Mouse (Mus musculus) intestine, postnatal 0 days (tissue): ENCODE measurements around the gene Wdfy3. TPM values are rescaled to one million over a fixed set of nuclear protein-coding genes. Genes with fewer than 3 reads are reported as not detected.
"Not testable (repeated sequence)": the region's sequence is repeated elsewhere in the genome, so short reads cannot be mapped to it uniquely, and the experiment has no call there.

Source experiments
- ATAC-seq: fragments of 200-750 bp; cut with Nextera tagmentation; 2 replicates; pipeline ENCODE4 v1.8.0; 2017; ENCODE audit warnings: mild to moderate bottlenecking, moderate TSS enrichment, moderate library complexity
- H3K27ac ChIP-seq: fragments of 300-500 bp; sonication (generic); 2 replicates; pipeline ENCODE4 v1.5.1; 2014; ENCODE audit warnings: mild to moderate bottlenecking, low read depth, low read length, moderate library complexity
- H3K27me3 ChIP-seq: fragments of 300-500 bp; sonication (generic); replicated peaks from 2 replicates; pipeline ENCODE4 v1.6.1; 2014; ENCODE audit warnings: low read length, mixed read lengths; ENCODE audit not compliant: control insufficient read depth, insufficient read depth
- H3K36me3 ChIP-seq: fragments of 300-500 bp; sonication (generic); 2 replicates; pipeline ENCODE4 v1.6.1; 2014; ENCODE audit warnings: mild to moderate bottlenecking, moderate library complexity; ENCODE audit not compliant: control insufficient read depth, insufficient read depth
- H3K4me1 ChIP-seq: fragments of 300-500 bp; sonication (generic); replicated peaks from 2 replicates; pipeline ENCODE4 v1.6.1; 2014; ENCODE audit warnings: antibody characterized with exemption, low read length, mixed read lengths; ENCODE audit not compliant: control insufficient read depth, insufficient read depth
- H3K4me2 ChIP-seq: fragments of 300-500 bp; sonication (generic); replicated peaks from 2 replicates; pipeline ENCODE4 v1.6.1; 2014; ENCODE audit warnings: low read depth, mild to moderate bottlenecking, moderate library complexity
- H3K4me3 ChIP-seq: fragments of 300-500 bp; sonication (generic); 2 replicates; pipeline ENCODE4 v1.5.1; 2014; ENCODE audit warnings: low read depth, low read length
- H3K9ac ChIP-seq: fragments of 300-500 bp; sonication (generic); 2 replicates; pipeline ENCODE4 v1.6.1; 2014; ENCODE audit warnings: mild to moderate bottlenecking, low read depth, low read length
- H3K9me3 ChIP-seq: fragments of 300-500 bp; sonication (generic); 2 replicates; pipeline ENCODE4 v1.6.1; 2016; ENCODE audit warnings: mixed run types; ENCODE audit not compliant: control insufficient read depth
- CTCF ChIP-seq: sonication (generic); IDR thresholded peaks from 2 replicates; pipeline ENCODE4 v1.5.1; 2016; ENCODE audit warnings: low read depth, mild to moderate bottlenecking, control low read depth, antibody characterized with exemption, moderate library complexity
- WGBS: fragments of 180-500 bp; shearing (Covaris S2); extraction: QIAGEN DNeasy Blood & Tissue Kit; methylation state at CpG from one replicate; pipeline ENCODE4 v1.1.7; 2014; 5-methylcytosine and 5-hydroxymethylcytosine counted together
- polyA plus RNA-seq: library from polyadenylated mRNA; unstranded; fragments of >200 nt; fragmentation: Nextera tagmentation; extraction: Ambion mirVana; gene quantifications from 2 replicates; pipeline ENCODE4 v1.2.1, GENCODE M21; 2015

Wdfy3 gene
- 7.0 and 7.8 TPM in 2 replicates for polyA plus RNA-seq

DNA sequence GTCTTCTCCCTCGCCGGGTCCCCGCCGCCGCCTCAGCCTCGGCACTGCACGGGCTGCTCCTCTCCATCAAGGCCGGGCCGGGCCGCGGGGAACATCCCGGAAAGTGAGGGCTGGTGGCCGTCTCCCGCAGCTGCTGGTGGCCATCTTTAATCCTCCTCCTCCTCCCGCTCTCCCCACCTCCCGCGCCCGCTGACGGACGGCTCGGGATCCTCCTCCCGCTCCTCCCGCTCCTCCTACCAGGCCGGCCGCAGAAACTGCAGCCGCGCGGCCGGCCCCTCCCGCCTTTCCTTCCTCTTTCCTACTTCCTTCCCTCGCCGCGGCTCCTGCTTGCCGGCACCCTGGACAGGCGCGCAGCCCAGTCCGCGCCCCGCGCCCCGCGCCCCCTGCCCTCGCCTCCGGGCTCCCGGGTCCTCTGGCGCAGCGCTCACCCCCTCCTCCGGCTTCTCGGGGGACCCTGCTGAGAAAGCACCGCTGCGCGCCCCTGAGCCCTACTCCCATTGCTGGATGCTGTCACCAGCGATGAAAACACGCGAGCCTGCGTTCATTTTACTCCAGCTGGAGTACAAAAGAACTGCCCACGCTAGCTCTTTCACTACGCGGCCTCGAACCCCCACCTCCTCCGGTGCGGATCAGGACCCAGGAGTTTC is at the start of gene Wdfy3:
Gene Wdfy3 (minus strand): TSS at position 155 of the 647 bp plus-strand sequence.
- H3K9ac ChIP-seq, result peak within 1 kb of the TSS; percentile 95
- peak; percentile 39 for TF ChIP-seq CTCF

DNA sequence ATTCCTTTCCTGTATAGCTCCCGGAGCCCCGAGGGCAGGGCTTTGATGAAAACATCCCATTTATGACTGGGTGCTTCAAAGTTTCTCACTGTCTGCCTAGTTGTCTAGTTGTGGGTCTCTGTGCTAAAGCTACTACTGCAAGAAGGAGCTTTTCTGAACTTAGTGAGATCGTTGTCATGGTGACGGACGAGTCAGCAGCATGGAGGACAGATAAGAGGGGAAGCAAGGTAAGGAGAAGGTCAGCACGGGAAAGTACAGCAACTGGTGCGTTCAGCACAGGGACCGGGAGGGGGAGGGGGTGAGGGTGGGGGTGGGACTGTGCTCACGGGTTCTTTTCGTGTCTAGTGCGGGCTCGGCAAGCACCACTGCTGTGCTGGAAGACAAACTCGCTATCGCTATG is 43.3 kb upstream of the Wdfy3 start:
- Histone ChIP-seq H3K4me3 (no peak overlapping the region), H3K36me3 (no peaks in the 10 kb centered on the region), H3K9me3 (no peaks in the 10 kb centered on the region), H3K27me3 (no peaks in the 10 kb centered on the region), H3K9ac (no peak overlapping the region), H3K4me1 (no peaks in the 10 kb centered on the region), H3K4me2 (no peak overlapping the region; the same call in 1 of the 2 replicates), H3K27ac (no peak overlapping the region)
- TF ChIP-seq CTCF, result no peak
- no peak for ATAC-seq
- 27% methylated on average over 14 of the region's 14 CpGs for WGBS

More for the DNA sequence above, at the start of gene Wdfy3:
- Histone ChIP-seq H3K27ac (peak within 1 kb of the TSS; percentile 81), H3K4me1 (no peaks in the 10 kb centered on the region), H3K9me3 (no peaks in the 10 kb centered on the region), H3K4me2 (peak within 1 kb of the TSS; percentile 88), H3K4me3 (peak within 1 kb of the TSS; percentile 99), H3K36me3 (no peaks in the 10 kb centered on the region), H3K27me3 (no peaks in the 10 kb centered on the region)
- peak; percentile 95 for ATAC-seq
- under 1% methylated on average over 46 of the region's 62 CpGs for WGBS

DNA sequence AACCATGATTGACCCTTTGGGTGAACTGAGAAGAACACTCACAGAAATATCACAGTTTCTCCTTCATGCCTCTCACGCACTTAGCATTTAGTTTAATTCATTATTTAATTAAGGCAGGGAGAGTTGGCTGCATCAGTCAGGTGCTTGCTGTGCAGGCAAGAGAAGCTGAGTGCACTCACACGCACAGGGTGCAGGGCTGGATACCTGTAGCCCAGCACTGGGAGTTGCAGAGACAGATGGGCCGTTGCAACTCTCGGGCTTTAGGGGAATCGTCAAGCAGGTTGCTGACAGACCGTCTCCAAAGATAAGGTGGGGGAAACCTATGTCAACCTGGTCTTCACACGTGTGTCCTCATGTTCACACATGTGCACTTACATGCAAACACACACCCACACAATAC is 42.3 kb upstream of the Wdfy3 start:
- Histone ChIP-seq H3K36me3 (no peaks in the 10 kb centered on the region), H3K27me3 (no peaks in the 10 kb centered on the region), H3K4me2 (no peak overlapping the region), H3K27ac (no peak overlapping the region), H3K4me3 (no peak overlapping the region), H3K4me1 (no peaks in the 10 kb centered on the region), H3K9me3 (no peaks in the 10 kb centered on the region), H3K9ac (no peak overlapping the region)
- ATAC-seq, result no peak
- 79% methylated on average over 7 of the region's 7 CpGs for WGBS
- no peak for TF ChIP-seq CTCF

DNA sequence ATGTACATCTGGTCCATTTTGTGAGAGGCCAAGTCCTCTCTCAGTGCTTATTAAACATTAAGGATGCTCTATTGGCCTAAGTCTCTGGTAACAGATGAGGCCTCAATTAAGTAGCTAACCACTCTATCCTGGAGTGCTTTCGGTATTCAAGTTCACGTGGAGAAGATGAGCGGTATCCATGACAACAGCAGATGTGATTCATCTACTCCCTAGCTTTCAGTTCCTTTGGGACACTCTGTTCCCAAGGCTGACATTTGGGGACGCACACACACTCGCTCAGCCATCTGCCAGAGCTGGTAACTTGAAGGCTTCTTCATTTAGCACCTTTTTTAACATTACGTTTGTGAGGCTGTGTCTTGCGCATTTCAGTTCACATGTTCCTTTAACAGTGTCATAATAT is 40.3 kb upstream of the Wdfy3 start:
- whole genome bisulfite sequencing, result 80% methylated on average over 7 of the region's 7 CpGs
- no peak overlapping the region for H3K27ac ChIP-seq
- H3K27me3 ChIP-seq, result no peaks in the 10 kb centered on the region
- no peaks in the 10 kb centered on the region for H3K4me1 ChIP-seq
- no peak overlapping the region for H3K4me2 ChIP-seq
- no peak overlapping the region for H3K9ac ChIP-seq
- no peaks in the 10 kb centered on the region for H3K9me3 ChIP-seq
- no peak for TF ChIP-seq CTCF
- H3K36me3 ChIP-seq, result no peaks in the 10 kb centered on the region
- H3K4me3 ChIP-seq, result no peak overlapping the region
- ATAC-seq, result no peak

DNA sequence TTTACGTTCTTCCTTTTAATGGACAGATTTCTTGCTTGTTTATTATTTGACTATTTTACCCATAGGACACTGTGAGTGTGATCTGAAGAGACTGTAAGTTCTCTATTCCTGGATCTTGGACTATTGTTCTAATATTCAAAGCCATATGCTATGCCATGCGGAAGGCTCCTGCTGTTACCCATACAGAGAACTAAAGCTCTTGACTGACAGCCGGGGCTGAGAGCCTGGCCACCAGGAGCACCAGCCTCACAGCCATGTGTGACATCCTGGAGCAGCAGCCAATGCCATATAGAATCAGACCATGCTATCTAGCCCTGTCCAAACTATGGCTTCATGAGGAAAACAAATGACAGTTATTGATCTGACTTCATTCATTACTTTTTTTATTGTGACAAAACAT is 36.2 kb upstream of the Wdfy3 start:
- Histone ChIP-seq H3K27me3 (no peaks in the 10 kb centered on the region), H3K4me2 (no peak overlapping the region), H3K36me3 (no peaks in the 10 kb centered on the region), H3K4me3 (no peak overlapping the region), H3K27ac (no peak overlapping the region), H3K9me3 (no peaks in the 10 kb centered on the region), H3K9ac (no peak overlapping the region), H3K4me1 (no peaks in the 10 kb centered on the region)
- no peak for ATAC-seq
- TF ChIP-seq CTCF, result no peak
- 80% methylated on average over 3 of the region's 3 CpGs for WGBS

DNA sequence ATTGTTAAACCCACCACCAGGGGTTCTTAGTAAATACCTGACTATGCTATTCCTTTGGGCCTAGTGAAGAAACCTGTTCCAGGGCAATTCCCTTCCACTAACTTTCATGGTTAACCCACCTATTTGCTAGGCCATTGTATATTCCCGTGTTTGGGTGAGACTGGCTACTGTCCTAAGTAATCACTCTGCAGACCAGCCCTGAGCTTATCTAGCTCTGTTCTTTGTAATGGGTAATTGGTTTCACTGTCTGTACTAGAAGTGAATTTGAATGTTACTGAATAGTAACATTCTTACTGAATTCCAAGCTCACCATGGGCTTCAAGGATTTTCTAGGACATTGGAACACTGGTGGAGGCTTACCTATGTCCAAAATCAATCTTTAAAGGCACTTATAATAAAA is 32.1 kb upstream of the Wdfy3 start:
- H3K4me2 ChIP-seq, H3K9me3 ChIP-seq, H3K9ac ChIP-seq, H3K4me1 ChIP-seq, H3K4me3 ChIP-seq, H3K27ac ChIP-seq, H3K27me3 ChIP-seq, ATAC-seq, H3K36me3 ChIP-seq: not testable (repeated sequence)
- WGBS, result 85% methylated on average over 1 of the region's 1 CpGs
